Mouse (Mus musculus): Measurements from ENCODE around the gene Ltb. TPM values are rescaled to one million over a fixed set of nuclear protein-coding genes. Genes with fewer than 3 reads are reported as not detected.

The Ltb gene
- total and polyA plus RNA-seq, 3 experiments: 0.78 to 1.2 TPM; not detected in 1

- Histone ChIP-seq H3K4me1 (ENCODE audit: insufficient read depth, low read depth, low read length) (peaks cover 75% of the 10 kb centered on the region), H3K4me3 (ENCODE audit: low read depth, low read length) (no peak overlapping the region), H3K36me3 (replicated peaks) (peaks cover 100% of the 10 kb centered on the region), H3K27me3 (ENCODE audit: insufficient read depth, low read length) (no peaks in the 10 kb centered on the region), H3K9me3 (replicated peaks) (no peaks in the 10 kb centered on the region)
- ATAC-seq (ENCODE audit: extremely low read depth, insufficient number of reproducible peaks, low FRiP score, poor library complexity, severe bottlenecking): no peak
- no peak for DNase-seq (ENCODE audit: low spot score)
- TF ChIP-seq TAL1 (conservative IDR thresholded peaks at IDR 0.05; ENCODE audit: low read depth, low read length) (no peak), CTCF (IDR thresholded peaks at IDR 0.05; ENCODE audit: low read depth, low read length) (no peak), POLR2AphosphoS5 (IDR thresholded peaks at IDR 0.05; ENCODE audit: insufficient replicate concordance, low read depth, low read length) (no peak), GATA2 (IDR thresholded peaks at IDR 0.05; ENCODE audit: borderline replicate concordance, low read depth, low read length) (no peak), GATA1 (IDR thresholded peaks at IDR 0.05; ENCODE audit: borderline replicate concordance, low read length) (no peak)
Observed at GRCm38 (mm10) chr17:35157661-35158175, 36.5 kb upstream of the Ltb start.

DNA sequence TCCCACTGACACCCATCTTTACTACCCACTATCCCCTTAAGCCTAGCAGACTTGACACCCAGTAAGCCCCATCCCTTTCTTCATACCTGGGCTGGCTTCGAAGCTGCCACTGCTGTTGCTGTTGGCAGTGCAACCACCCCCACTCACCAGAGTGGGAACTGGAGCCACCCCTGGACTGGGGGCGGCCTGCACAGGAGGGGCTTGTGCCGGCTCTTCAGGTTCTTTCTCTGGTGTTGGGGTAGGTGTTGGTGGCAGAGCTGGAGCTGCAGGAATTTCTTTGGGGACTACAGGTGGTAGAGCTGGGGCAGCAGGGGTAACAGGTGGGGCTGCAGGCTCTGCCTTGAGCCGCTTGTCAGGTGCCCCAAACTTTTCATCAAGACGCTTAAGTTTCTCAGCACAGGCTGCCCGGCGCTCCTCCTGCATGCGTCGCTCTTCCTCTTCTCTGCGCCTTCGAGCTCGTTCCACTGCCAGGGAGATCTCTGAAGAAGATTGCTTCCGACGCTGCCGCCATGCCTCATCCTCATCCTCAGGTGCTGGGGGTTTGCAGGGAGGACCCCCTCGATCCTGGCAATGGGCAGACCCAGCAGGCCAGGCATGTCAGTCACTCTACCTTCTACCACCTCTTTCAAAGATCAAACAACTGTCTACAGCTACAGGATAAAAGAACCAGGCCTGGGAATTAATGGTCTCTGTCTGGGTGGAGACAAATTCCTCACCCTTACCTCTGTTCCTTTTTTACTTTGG lies 35.2 kb upstream of the Ltb start:
- no peaks in the 10 kb centered on the region for H3K27me3 ChIP-seq (ENCODE audit: insufficient read depth, low read length)
- H3K4me1 ChIP-seq (ENCODE audit: insufficient read depth, low read depth, low read length): peaks cover 76% of the 10 kb centered on the region
- H3K9me3 ChIP-seq (replicated peaks): no peaks in the 10 kb centered on the region
- peaks cover 96% of the 10 kb centered on the region for H3K36me3 ChIP-seq (replicated peaks)
- H3K4me3 ChIP-seq (ENCODE audit: low read depth, low read length): no peak overlapping the region
- ATAC-seq (ENCODE audit: extremely low read depth, insufficient number of reproducible peaks, low FRiP score, poor library complexity, severe bottlenecking) (no peak), DNase-seq (ENCODE audit: low spot score) (no peak)
- TF ChIP-seq POLR2AphosphoS5 (IDR thresholded peaks at IDR 0.05; ENCODE audit: insufficient replicate concordance, low read depth, low read length): no peak
- no peak for TF ChIP-seq TAL1 (conservative IDR thresholded peaks at IDR 0.05; ENCODE audit: low read depth, low read length)
- no peak for TF ChIP-seq CTCF (IDR thresholded peaks at IDR 0.05; ENCODE audit: low read depth, low read length)
- no peak for TF ChIP-seq GATA2 (IDR thresholded peaks at IDR 0.05; ENCODE audit: borderline replicate concordance, low read depth, low read length)

DNA sequence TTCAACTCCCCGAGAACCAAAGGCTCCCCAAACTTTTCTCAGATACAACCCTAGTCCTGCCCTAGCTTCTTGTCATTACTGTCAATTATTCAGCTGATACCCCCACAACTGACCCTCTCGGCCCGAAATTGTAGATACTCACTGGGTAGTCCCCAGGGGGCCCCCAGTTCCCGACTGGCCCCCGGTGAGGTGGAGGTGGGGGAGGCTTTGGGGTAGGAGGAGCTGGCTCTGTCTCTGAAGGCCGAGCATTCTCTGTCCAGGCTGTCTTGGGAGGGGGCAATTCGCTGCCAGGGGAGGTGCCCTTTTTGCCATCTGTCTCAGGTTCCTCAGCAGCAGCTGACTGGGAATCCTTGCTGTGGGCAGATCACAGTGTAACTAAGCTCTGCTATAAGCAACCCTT lies 34.6 kb upstream of the Ltb start:
- Histone ChIP-seq H3K9me3 (replicated peaks) (no peaks in the 10 kb centered on the region), H3K4me1 (ENCODE audit: insufficient read depth, low read depth, low read length) (peaks cover 73% of the 10 kb centered on the region), H3K27me3 (ENCODE audit: insufficient read depth, low read length) (no peaks in the 10 kb centered on the region), H3K36me3 (replicated peaks) (peaks cover 90% of the 10 kb centered on the region), H3K4me3 (ENCODE audit: low read depth, low read length) (no peak overlapping the region)
- ATAC-seq (ENCODE audit: extremely low read depth, insufficient number of reproducible peaks, low FRiP score, poor library complexity, severe bottlenecking) (no peak), DNase-seq (ENCODE audit: low spot score) (no peak)
- no peak for TF ChIP-seq GATA1 (IDR thresholded peaks at IDR 0.05; ENCODE audit: borderline replicate concordance, low read length)
- TF ChIP-seq CTCF (IDR thresholded peaks at IDR 0.05; ENCODE audit: low read depth, low read length): no peak
- TF ChIP-seq GATA2 (IDR thresholded peaks at IDR 0.05; ENCODE audit: borderline replicate concordance, low read depth, low read length): no peak
- no peak for TF ChIP-seq TAL1 (conservative IDR thresholded peaks at IDR 0.05; ENCODE audit: low read depth, low read length)
- TF ChIP-seq POLR2AphosphoS5 (IDR thresholded peaks at IDR 0.05; ENCODE audit: insufficient replicate concordance, low read depth, low read length): no peak

- TF ChIP-seq TAL1 (conservative IDR thresholded peaks at IDR 0.05; ENCODE audit: low read depth, low read length): no peak
- no peak for DNase-seq (ENCODE audit: low spot score)
- ATAC-seq (ENCODE audit: extremely low read depth, insufficient number of reproducible peaks, low FRiP score, poor library complexity, severe bottlenecking): no peak
- H3K36me3 ChIP-seq (replicated peaks): peaks cover 72% of the 10 kb centered on the region
- H3K4me1 ChIP-seq (ENCODE audit: insufficient read depth, low read depth, low read length): peaks cover 66% of the 10 kb centered on the region
- H3K4me3 ChIP-seq (ENCODE audit: low read depth, low read length): peak overlapping the region; percentile 91; the same call in 1 of the 2 replicates
- H3K27me3 ChIP-seq (ENCODE audit: insufficient read depth, low read length): no peaks in the 10 kb centered on the region
- no peaks in the 10 kb centered on the region for H3K9me3 ChIP-seq (replicated peaks)
Observed at GRCm38 (mm10) chr17:35161421-35161820, 32.8 kb upstream of the Ltb start.

- Histone ChIP-seq H3K4me1 (ENCODE audit: insufficient read depth, low read depth, low read length) (peaks cover 65% of the 10 kb centered on the region), H3K36me3 (replicated peaks) (peaks cover 65% of the 10 kb centered on the region), H3K9me3 (replicated peaks) (no peaks in the 10 kb centered on the region), H3K27me3 (ENCODE audit: insufficient read depth, low read length) (no peaks in the 10 kb centered on the region), H3K4me3 (ENCODE audit: low read depth, low read length) (peak overlapping the region; percentile 91; the same call in 1 of the 2 replicates)
- no peak for ATAC-seq (ENCODE audit: extremely low read depth, insufficient number of reproducible peaks, low FRiP score, poor library complexity, severe bottlenecking)
- DNase-seq (ENCODE audit: low spot score): no peak
- no peak for TF ChIP-seq GATA2 (IDR thresholded peaks at IDR 0.05; ENCODE audit: borderline replicate concordance, low read depth, low read length)
- TF ChIP-seq CTCF (IDR thresholded peaks at IDR 0.05; ENCODE audit: low read depth, low read length): no peak
- TF ChIP-seq POLR2AphosphoS5 (IDR thresholded peaks at IDR 0.05; ENCODE audit: insufficient replicate concordance, low read depth, low read length): no peak
- TF ChIP-seq GATA1 (IDR thresholded peaks at IDR 0.05; ENCODE audit: borderline replicate concordance, low read length): no peak
- TF ChIP-seq TAL1 (conservative IDR thresholded peaks at IDR 0.05; ENCODE audit: low read depth, low read length): no peak
Observed at GRCm38 (mm10) chr17:35162121-35162520, 32.1 kb upstream of the Ltb start.

DNA sequence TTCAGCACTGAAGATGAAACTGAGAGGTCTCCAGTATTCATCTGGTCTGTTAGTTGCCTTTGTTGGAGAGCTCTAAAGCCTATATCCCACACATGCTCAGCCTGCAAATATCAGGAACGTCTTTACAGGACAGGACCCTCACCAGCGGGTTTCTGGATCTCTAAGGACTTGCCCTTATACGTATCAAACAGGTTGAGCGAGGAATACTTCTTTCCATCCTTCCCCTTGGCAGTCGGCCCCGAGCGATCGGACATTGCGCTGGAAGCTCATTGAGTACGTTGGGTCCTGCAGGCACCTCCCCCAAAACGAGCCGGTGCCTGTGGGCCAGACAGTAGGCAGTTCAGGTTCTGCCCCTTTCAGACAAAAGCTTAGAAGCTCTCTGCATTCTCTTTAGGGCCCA lies 31.5 kb upstream of the Ltb start:
- ATAC-seq (ENCODE audit: extremely low read depth, insufficient number of reproducible peaks, low FRiP score, poor library complexity, severe bottlenecking) (no peak), DNase-seq (ENCODE audit: low spot score) (no peak)
- no peaks in the 10 kb centered on the region for H3K9me3 ChIP-seq (replicated peaks)
- H3K4me3 ChIP-seq (ENCODE audit: low read depth, low read length): peak overlapping the region; percentile 91
- H3K36me3 ChIP-seq (replicated peaks): peaks cover 59% of the 10 kb centered on the region
- no peaks in the 10 kb centered on the region for H3K27me3 ChIP-seq (ENCODE audit: insufficient read depth, low read length)
- peaks cover 61% of the 10 kb centered on the region for H3K4me1 ChIP-seq (ENCODE audit: insufficient read depth, low read depth, low read length)
- TF ChIP-seq GATA1 (IDR thresholded peaks at IDR 0.05; ENCODE audit: borderline replicate concordance, low read length) (no peak), TAL1 (conservative IDR thresholded peaks at IDR 0.05; ENCODE audit: low read depth, low read length) (no peak), CTCF (IDR thresholded peaks at IDR 0.05; ENCODE audit: low read depth, low read length) (no peak), GATA2 (IDR thresholded peaks at IDR 0.05; ENCODE audit: borderline replicate concordance, low read depth, low read length) (no peak), POLR2AphosphoS5 (IDR thresholded peaks at IDR 0.05; ENCODE audit: insufficient replicate concordance, low read depth, low read length) (no peak)
